In genomic region chr10:12909891-12910290, GRCm38 (mm10) we compare ENCODE assay signal across 26 mouse cellular contexts.
"Had no signal": no experiment of that assay in that cellular context is flagged by ENCODE, and none has a peak within 500 bp of the region (broad histone marks: within the 10 kb centered on the region; RNA-seq: fewer than 3 reads in every experiment).

No protein-coding gene starts in this region.

- H3K4me2 ChIP-seq: heart, embryonic 11.5 days; hindbrain, embryonic 13.5 days; hindbrain, embryonic 15.5 days; intestine, embryonic 15.5 days; kidney, embryonic 15.5 days; limb, embryonic 12.5 days; liver, embryonic 11.5 days; liver, embryonic 13.5 days; liver, embryonic 15.5 days had no signal

- H3K4me3 ChIP-seq: hindbrain, embryonic 13.5 days; hindbrain, embryonic 15.5 days; intestine, embryonic 15.5 days; kidney, embryonic 15.5 days; limb, embryonic 10.5 days; limb, embryonic 12.5 days; liver, embryonic 13.5 days; liver, embryonic 15.5 days had no signal

- DNase-seq: gastrocnemius, postnatal 14 days; gastrocnemius, postnatal 36 days; heart, adult 18-20 months; heart, postnatal 14 days; heart, postnatal 36 days; kidney, adult 11 months; kidney, adult 2 months; kidney, adult 9 months; kidney, postnatal 14 days; kidney, postnatal 36 days; layer of hippocampus, adult 9-11 months; layer of hippocampus, postnatal 36 days; liver; liver, embryonic 13.5 days; liver, postnatal 0 days had no signal

- H3K4me1 ChIP-seq: hindbrain, embryonic 13.5 days; hindbrain, embryonic 15.5 days; intestine, embryonic 15.5 days; limb, embryonic 12.5 days; liver, embryonic 15.5 days had no signal

- H3K36me3 ChIP-seq: hindbrain, embryonic 13.5 days; hindbrain, embryonic 15.5 days; intestine, embryonic 15.5 days; kidney, embryonic 15.5 days; limb, embryonic 10.5 days; limb, embryonic 12.5 days; liver, embryonic 13.5 days; liver, embryonic 15.5 days had no signal

- H3K9me3 ChIP-seq: hindbrain, embryonic 13.5 days; hindbrain, embryonic 15.5 days; intestine, embryonic 15.5 days; kidney, embryonic 15.5 days; limb, embryonic 10.5 days; limb, embryonic 12.5 days; liver, embryonic 13.5 days; liver, embryonic 15.5 days had no signal

- H3K27ac ChIP-seq: hindbrain, embryonic 13.5 days; hindbrain, embryonic 15.5 days; hindbrain, postnatal 0 days; intestine, embryonic 15.5 days; kidney, embryonic 15.5 days; kidney, postnatal 0 days; limb, embryonic 10.5 days; limb, embryonic 12.5 days; liver, embryonic 13.5 days; liver, embryonic 15.5 days had no signal

- H3K27me3 ChIP-seq: hindbrain, embryonic 13.5 days; hindbrain, embryonic 15.5 days; intestine, embryonic 15.5 days; kidney, embryonic 15.5 days; limb, embryonic 12.5 days; liver, embryonic 13.5 days; liver, embryonic 15.5 days had no signal

- H3K9ac ChIP-seq: hindbrain, embryonic 13.5 days; hindbrain, embryonic 15.5 days; intestine, embryonic 15.5 days; kidney, embryonic 15.5 days; limb, embryonic 12.5 days; liver, embryonic 13.5 days; liver, embryonic 15.5 days; liver, postnatal 0 days had no signal

- ATAC-seq: hindbrain, postnatal 0 days; intestine, embryonic 15.5 days; liver, postnatal 0 days had no signal
